Mouse (Mus musculus): ENCODE data around the gene Cadm1.

Cadm1 gene

DNA sequence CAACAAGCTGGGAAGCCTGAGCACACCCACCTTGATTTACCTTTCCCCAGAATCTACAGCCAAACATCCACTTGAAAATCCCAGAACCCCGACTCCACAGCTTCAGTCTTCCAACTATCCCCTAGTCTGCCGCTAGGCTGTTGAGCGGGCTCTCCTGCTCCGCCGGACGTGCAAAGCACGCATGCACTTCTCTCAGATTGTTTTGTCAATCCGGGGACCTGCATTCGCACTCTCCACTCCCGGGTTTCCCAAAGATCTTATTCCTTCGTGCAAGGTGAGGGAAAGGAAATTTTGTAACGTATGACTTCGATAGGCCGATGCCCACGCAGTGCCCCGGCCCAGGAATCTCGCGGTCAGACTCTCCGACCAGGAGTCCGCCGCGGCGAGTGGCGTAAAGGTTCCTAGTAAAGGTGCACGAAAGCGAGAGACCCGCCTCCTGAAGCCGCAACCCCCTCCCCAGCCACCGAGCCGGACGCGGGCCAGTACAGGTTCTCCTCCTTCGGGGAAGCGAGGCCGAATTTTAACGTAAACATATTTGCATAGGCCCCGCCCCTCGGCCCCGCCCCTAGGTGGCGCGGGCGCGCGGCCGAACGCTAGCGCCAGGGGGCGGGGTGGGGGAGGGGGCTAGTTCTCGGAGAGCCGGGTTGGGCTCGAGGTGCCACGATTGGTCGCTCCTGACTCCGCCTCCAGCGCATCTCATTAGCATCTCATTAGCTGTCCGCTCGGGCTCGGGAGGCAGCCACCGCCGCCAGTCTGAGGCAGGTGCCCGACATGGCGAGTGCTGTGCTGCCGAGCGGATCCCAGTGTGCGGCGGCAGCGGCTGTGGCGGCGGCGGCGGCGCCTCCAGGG is at the start of gene Cadm1:
Cadm1 (plus strand) TSS at position 572 of the 849 bp plus-strand sequence.
- DNase-seq, result peak; percentile 96 to 97

DNA sequence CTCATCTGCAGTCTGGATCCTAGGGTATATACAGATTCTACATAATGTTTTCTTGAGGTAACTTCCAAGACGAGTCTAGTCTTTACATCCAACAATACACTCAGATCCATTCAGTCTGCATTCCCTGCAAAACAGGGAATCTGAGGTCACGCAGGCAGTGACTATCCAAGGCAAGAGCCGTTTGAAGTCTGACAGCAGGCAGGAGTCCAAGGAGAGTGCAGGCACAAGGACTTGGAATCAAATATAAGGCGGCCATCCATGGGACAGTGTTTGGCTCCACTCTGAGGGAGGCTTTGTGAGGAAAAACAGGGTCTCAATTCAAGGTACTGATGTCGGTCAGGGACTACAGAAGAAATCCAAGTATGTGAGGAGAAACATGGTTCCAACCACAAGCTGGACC is 45.5 kb upstream of the Cadm1 start:
- no peak for DNase-seq

DNA sequence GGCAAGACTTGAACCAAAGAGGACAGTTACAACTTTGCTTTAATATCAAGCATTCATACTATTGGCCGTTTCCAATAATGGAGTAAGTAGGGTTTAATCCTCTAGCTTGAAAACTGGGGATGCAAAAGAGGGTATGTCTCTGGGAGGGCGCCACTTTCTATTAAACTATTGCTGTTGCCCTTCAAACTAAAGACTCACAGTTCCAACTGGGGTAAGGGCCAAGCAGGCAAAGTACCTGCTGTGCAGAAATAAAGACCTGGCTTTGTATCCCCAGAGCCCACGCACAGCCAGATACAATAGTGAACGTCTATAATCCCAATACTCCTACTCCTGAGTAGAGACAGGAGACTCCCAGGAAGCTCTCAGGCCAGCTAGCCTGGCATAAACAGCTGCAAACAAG is 44.8 kb upstream of the Cadm1 start:
- DNase-seq, result no peak

DNA sequence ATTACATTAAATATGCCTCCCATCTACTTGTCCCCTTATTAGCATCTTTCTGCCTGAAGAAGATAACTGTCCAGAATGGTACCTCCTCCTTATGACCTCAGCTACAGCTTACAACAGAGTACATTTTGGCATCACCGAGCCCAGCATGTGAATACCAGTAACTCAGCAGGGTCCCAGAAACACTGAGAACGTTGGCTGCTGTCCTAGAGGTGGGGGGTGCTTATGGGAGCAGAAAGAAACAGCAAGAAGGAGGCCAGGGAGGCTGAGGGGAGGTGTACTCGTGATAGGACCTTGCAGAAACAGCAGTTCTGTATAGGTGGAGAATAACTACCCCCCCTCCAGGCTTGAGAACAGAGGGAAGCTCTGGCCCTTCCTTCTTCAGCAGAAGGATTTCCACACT is 30.2 kb upstream of the Cadm1 start:
- no peak for DNase-seq

DNA sequence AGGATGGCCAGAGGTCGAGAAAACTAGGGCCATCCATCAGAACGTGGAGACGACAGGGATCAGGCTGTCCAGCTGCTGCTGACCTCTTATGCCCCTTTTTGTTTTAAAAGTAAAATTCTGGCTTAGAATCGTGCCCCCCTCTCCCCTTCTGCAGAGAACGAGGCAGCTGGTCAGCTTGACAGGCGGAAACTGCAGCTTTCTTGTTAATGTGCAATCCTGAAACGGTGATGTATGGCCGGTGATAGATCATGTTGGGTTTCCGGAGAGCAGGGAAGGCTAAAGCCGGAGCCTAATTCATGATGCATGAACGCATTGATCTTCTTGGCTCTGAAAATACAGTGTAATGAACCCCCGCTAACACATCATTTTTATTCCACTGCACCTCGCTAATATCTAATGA is 24.0 kb upstream of the Cadm1 start:
- no peak for DNase-seq

DNA sequence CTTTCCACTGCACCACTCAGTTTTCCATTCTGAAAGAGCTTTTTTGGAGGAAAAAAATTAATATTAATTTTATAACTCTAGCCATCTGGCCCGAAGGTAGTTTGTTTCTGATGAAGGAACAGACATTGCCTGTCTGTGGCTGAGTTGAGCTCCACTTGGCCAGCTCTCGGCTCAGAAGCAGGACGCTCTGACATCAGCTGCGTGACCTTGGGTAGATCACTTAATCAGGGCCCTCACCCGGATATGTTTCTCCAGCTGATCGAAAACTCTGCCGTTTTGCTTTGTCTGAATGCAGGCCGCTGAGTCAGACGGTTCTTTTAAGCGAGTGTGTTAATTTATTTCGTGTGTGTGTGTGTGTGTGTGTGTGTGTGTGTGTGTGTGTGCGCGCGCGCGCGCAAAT is 23.1 kb upstream of the Cadm1 start:
- DNase-seq, result no peak

DNA sequence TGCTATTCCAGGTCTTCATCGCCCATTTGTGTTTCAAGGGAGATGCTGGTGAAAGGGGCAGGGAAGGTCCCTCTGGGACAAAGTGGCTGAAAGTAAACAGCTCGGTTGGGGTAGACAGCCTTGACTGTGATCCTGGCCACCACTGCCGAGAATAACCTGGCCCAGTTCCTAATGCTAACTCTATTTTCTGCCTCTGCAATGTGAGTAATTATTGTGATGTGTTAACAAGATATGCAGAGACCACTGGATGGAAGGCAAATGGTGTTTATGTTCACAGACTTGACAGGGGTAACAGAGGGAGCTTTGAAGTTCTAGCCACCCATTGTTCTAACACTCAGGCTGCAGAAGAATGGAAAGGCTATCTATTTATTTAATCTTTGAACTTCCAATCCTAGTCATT is 21.9 kb upstream of the Cadm1 start:
- no peak for DNase-seq

DNA sequence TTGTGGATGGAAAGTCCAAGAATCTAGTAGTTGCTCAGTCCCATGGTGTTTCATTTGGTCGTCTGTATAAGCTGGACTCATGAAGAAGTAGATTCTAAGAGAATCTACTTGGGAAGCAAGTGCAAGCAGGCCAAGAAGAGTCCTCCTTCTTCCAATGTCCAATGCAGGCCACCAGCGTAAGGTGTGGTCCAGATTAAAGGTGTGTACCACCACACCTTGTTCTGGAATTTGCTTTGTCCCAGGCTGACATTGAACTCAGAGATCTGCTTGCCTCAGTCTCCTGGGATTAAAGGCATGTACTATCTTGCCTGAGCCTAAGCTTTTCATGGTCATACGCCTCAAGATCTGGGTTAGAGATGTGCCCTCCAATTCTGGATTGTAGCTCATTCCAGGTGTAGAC is 17.5 kb upstream of the Cadm1 start:
- no peak for DNase-seq

DNA sequence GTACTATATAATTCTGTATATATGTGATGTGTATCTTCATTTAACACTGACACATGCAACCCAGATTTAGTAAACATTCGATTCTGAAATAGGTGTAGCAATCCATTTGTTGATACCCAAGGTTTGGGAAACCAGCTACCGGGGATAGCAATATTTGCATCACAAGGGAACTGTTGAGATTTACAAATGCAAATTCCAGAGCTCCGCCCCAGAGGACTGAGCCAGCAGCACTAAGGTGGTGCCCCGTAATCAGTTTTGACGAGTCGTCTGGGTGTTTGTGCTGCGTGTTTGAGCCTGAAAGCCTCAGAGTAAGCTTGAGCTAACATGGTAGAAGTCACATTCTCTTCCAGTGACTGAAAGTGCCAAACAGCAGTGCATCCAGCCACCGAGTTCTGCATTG is 15.7 kb upstream of the Cadm1 start:
- no peak for DNase-seq

DNA sequence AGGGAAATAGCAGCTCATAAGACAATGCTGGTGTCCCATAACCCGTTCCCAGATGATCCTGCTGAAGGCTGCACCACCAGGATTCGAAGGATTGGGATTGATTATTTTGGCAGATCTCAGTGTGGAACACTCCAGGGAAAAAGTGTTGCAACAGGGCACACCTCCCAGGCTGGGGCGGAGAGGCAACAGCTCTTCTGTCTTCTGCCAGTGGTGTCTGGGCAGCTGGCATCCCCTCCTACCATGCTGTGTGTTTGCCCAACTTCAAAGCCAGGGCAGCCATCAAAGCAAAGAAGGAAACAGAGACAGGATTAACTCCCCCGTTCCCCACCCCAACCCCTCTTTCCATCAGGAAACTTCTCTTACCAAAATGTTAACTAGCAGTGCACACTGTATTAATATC is 13.7 kb upstream of the Cadm1 start:
- DNase-seq, result no peak

DNA sequence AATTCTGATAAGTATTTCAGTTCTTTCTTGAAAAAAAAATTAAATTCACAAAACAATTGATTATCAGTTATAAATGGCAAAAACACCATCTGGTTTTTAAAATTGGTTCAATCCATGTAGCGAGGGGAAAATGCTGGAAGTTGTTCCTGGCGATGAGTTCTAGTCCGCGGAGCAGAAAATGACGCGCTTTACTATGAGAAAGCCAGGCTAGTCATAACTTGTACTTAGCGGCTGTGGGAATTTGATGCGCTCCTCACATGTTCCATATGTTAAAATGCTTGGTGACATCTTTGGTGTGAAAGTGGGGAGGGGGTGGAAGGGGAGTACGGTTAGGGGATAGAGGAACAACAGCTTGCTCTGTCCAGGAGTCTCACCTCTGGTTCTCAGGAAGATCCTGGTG is 2.7 kb upstream of the Cadm1 start:
- DNase-seq, result no peak

DNA sequence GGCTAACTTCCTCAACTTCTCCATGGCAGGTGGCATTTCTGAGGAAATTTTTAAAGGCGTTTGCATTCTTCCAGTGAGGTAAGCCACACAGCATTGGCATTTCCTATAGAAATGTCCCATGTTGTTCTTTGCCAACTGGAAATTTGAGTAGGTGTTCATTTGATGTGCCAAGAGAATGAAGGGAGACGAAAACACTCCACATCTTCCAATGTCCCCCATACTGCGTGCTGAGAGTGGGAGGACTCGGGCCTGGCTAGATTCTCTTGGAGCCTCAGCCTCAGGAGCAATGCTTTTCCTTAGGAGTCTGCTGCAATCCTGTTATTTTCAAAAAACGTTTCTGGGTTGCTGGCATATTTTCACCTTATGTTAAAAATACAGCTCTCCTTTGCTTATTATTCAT is 2.2 kb upstream of the Cadm1 start:
- no peak for DNase-seq

DNA sequence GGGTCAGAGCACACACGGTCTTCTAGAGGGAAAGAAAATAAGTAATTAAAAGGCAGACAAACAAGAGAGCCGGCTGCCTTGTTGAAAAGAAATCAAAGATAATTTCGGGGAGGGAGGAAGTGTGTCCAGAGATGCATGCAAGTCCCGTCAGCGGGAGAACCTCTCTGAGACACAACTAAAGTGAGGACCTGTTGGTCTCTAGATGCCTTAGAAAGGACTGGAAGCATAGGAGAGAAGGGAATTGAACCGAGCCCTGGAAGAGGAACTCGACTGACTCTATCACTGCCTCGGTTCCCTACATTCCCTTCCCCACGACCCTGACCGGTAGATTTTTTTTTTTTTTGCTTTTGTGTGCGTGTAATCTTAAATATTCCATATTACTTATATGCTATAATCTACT is 791 bp upstream of the Cadm1 start:
- DNase-seq, result no peak

DNA sequence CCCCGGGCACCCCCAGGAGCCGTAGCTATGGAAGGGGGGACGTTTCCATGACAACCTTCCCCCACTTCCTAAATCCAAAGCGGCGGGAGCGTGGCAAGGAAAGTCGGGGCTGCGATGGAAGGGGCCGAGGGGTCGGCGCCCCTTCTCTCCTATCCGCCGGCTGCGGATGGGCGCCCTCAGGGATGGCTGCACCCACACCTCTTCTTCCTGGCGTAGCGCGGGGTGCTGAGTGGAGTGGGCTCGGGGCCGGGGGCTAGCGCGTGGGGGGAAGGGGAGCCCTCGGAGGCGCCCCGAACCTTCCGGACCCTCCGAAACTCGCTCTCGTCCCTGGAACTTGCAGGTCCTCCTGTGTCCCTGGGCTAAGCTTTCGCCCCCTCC is 560 bp downstream of the Cadm1 start:
- DNase-seq, result no peak

DNA sequence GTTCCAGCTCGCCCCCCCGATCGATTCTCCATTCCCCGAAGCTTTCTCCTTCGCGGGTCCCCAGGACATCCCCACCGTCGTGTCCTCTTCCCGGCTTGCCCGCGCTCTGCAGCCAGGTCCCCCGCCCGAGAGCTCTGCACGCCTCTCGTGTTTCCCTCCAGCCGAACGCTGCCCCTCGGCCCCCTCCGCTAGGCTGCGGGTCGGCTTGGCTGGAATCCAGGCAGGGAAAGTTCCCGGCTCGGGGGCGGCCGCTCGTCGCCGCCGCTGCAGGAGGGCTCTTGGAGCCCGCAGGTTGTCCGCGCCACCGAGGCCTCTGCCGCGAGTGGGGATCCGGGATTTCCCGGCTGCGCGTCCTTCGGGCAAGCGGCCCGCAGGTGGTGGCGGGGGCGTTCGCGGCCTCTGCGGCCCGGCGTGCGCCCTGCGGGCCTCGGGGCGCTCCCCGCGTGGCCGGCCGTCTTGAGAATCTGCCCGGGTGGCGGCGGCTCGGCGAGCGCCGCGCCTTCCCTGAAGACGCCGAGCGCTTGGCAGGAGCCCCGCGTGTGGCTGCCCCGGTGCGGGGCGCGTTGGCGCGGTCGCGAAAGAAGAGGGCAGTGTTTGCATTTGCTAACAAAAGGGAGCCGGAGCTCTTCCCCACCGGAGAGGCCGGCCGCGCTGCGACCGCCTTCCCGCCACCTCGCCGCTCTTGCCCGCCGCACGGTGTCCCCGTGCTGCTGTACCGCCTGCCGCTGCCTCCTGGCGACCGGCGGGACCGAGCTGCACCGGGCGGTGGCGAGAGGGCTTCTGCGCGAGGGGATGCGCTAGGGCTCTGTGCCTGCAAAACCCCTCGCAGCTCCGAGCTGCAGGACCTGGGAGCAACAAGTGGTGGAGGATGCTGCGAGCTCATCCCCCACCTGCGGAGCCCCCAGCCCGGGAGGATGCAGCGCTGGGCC is 1.2 kb downstream of the Cadm1 start:
- DNase-seq, result peak; percentile 51 to 78

DNA sequence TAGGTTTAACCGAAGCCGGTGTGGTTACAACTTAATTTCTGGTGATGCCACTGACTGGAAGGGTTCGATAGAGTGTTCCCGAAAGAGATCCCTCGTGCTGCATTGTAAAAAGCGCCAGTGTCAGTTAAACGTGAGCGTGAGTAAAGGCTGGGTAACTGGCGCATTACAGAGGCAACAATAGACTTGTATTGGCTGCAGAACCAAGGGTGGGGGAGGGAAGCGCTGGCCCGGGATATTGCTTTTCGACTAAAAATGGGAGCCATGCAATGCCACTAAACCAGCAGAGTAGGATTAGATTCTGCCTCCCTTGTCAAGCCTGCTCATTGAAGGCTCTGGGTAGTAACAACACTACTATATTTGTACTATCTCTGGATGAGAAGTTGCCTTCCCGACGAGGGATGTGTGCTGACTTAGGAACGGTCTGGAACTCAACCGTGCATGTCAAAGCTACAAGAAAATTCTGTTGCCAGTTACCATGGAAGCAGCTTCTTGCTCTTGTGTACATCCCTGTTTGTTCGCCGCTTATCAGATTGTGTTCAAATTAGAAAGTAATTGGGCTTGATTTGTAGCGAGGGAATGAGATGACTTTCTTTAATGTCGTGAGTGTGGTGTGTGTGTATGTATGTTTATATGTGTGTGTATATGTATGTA is 2.4 kb downstream of the Cadm1 start:
- DNase-seq, result peak in 1 of 2 experiments; percentile 10

DNA sequence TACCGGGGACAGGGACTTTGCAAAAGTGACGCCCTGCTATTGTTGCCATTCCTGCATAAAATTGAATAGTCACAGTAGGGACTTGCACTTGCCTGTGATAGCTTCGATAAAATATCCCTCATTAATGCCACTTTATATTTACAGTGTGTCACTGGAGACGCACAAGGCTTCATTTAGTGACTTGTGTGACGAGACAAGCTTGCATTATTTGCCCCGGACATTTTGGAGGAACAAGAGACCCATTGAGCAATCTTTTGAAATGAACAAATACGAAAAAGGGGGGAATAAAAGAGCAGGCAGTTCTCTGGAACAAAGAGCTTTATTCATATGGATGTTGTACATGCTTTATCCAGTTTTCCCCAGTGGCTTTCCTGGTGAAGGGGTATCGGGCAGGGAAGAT is 3.5 kb downstream of the Cadm1 start:
- DNase-seq, result no peak

DNA sequence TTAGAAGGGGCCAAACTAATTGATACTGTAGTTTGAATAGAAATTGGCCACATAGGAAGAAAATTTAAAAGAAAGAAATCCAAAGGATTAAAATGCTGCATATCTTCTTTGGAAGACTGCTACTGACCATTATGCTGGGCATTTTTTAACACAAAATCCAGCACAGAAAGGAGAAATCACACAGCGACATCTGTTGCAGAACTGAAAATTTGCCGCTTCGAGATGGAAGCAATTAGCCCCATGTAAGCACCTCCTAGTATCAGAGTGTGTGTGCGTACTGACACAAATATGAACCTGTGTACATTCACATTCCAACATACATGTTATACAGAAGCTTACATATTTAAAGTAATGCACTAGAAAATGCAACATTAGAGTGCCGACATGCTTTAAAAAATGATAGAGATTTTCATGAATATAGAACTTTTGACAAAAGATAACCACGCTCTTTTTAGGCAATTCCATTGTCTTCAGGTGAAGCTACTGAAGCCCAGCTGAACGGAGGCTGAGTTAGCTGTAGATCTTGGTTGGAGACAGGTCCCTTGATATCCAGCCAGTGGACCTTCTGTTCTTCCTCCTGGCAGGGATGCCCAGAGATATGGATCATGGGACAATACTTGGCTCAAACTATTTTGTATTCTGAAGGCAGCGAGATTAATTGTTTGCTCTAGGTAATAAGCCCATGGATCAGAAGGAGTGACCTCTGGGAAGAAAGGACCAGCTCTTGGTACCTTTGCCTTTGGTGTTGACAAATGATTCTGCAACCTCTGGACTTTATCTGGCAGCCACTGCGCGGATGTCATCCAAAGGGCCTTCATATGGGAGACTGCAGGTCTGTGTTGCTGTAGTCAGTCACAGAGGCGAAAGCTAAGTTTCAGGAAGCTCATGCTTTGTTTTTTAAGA is 4.9 kb downstream of the Cadm1 start:
- DNase-seq, result no peak

DNA sequence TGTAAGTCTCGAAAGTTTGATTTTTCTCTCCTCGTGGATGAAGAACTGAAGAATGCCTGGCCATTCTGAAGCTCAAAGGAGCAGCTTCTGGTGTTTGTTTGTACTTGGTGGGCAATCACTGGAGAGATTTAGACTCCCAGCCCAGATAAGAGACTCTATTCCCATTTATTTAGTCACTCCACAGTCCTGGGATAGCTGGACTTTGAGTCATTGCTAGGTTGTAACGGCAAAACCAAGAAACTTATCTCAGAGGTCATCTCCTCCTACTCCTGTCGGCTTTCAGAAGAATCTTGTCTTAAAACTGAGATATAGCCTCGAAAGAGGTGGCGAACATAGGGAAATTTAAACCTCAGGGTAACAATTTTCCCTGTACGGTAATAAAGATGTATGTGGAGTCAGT is 15.3 kb downstream of the Cadm1 start:
- DNase-seq, result no peak

DNA sequence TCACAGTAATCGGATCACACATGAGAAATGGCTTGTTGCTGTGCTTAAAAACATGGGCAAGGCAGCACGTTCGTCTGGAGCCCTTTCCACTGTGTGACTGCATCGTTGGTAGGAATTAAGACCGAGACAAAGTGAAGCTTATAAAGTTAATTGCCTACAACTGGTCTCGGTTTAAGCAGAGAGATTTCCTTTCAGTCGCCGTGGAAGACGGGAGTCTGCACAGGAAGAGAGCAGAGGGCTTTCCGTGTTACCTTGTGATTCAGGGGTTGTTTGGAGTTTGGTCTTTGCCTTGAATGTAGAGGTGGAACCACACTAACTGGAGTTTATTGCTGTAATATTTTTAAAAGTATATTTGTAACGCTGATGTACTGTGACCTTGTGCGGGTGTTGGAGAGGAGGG is 15.7 kb downstream of the Cadm1 start:
- DNase-seq, result no peak

DNA sequence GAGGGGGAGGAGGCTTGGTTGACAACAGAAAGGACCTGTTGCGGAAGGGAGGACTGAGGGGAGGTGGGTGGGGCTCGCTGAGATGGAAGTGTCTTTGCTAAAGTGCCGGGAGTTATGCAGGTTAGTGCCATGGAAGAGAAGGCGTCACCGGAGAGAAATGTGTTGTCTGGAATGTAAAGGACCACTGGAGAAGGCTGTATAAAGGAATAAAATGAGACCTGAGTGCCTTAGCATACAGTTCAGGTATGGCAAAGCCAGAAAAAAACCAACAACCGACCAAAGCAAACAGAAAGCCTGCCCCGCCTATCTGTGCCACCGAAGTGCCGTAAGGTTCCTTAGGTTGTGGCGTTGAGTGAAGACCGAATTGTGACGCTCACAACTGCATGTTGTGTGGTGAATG is 18.4 kb downstream of the Cadm1 start:
- DNase-seq, result no peak

DNA sequence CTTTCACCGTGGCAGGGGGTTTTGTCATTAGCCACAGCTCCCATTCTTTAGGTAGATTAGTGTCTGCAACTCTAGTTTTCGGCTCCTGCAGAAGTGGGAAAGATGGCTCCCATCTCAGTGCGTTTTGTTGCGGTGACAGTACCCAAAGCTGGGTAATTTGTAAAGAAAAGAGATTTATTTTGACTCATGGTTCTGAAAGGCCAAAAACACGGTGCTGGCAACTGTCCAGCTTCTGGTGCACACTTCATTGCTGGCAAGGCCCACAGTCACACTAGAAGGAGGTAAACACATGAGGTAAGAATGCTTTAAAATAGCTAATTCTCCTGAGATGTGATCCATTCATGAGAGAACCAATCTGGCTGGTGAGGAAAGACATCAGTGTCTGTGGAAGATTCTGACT is 18.9 kb downstream of the Cadm1 start:
- no peak for DNase-seq

All from kidney, postnatal 36 days (tissue).